Mouse (Mus musculus): ENCODE data around the gene Nfatc4. TPM values are rescaled to one million over a fixed set of nuclear protein-coding genes. Genes with fewer than 3 reads are reported as not detected.

Gene Nfatc4
- polyA plus RNA-seq (2015; fragmentation: Nextera tagmentation; extraction: Ambion mirVana), result 0.67 and 0.86 TPM in 2 replicates

GRCm38 (mm10) chr14:55822991-55823762 is at the start of gene Nfatc4:
Gene Nfatc4, plus strand, starts transcription at chr14:55823144.
- Histone ChIP-seq H3K27me3 (peaks cover 72% of the 10 kb centered on the region), H3K4me1 (replicated peaks) (peaks cover 23% of the 10 kb centered on the region), H3K4me3 (replicated peaks) (peak within 1 kb of the TSS; percentile 55), H3K36me3 (replicated peaks) (no peaks in the 10 kb centered on the region), H3K9ac (no peak within 1 kb of the TSS), H3K9me3 (replicated peaks) (no peaks in the 10 kb centered on the region), H3K27ac (replicated peaks) (peak within 1 kb of the TSS; percentile 20; the same call in 1 of the 2 replicates), H3K4me2 (peak within 1 kb of the TSS; percentile 76)
- ATAC-seq (ENCODE audit: insufficient read depth), result peak; percentile 47; the same call in 1 of the 2 replicates
- under 1% methylated on average over 42 of the region's 46 CpGs for WGBS (ENCODE audit: insufficient replicate concordance)

GRCm38 (mm10) chr14:55776711-55777110 is 46.2 kb upstream of the Nfatc4 start:
- no peaks in the 10 kb centered on the region for H3K36me3 ChIP-seq (replicated peaks)
- peaks cover 29% of the 10 kb centered on the region for H3K4me1 ChIP-seq (replicated peaks)
- peaks cover 34% of the 10 kb centered on the region for H3K27me3 ChIP-seq
- ATAC-seq (ENCODE audit: insufficient read depth), result no peak
- no peaks in the 10 kb centered on the region for H3K9me3 ChIP-seq (replicated peaks)
- H3K27ac ChIP-seq (replicated peaks), result no peak overlapping the region
- 38% methylated on average over 7 of the region's 7 CpGs for WGBS (ENCODE audit: insufficient replicate concordance)
- H3K9ac ChIP-seq, result no peak overlapping the region
- H3K4me3 ChIP-seq (replicated peaks), result no peak overlapping the region
- H3K4me2 ChIP-seq, result no peak overlapping the region

DNA sequence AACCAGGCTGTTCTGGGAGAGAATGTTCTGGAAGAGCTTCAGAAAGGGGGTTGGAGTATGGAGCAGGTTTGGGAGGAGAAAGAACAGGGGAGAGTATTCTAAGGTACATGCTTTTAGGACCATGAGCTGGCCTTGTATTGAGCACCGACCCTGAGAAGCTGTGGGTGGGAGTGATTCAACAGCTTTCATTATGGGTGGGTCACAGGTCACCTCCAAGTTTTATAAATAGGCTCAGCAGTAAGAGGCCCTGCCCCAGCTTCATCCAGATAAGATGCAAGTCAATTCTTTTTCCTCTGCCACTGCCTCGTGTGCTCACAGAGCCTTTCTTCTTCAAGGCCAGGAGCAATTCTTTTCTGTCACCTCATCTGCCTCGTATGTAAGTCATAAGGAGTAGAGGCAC is 45.8 kb upstream of the Nfatc4 start:
- Histone ChIP-seq H3K9ac (no peak overlapping the region), H3K4me2 (no peak overlapping the region), H3K9me3 (replicated peaks) (no peaks in the 10 kb centered on the region), H3K27ac (replicated peaks) (no peak overlapping the region), H3K36me3 (replicated peaks) (no peaks in the 10 kb centered on the region), H3K4me3 (replicated peaks) (no peak overlapping the region), H3K4me1 (replicated peaks) (peaks cover 31% of the 10 kb centered on the region), H3K27me3 (peaks cover 37% of the 10 kb centered on the region)
- WGBS (ENCODE audit: insufficient replicate concordance), result 17% methylated on average over 3 of the region's 3 CpGs
- ATAC-seq (ENCODE audit: insufficient read depth), result no peak

GRCm38 (mm10) chr14:55777806-55778205 is 45.1 kb upstream of the Nfatc4 start:
- WGBS (ENCODE audit: insufficient replicate concordance), result 70% methylated on average over 11 of the region's 11 CpGs
- ATAC-seq (ENCODE audit: insufficient read depth), result no peak
- Histone ChIP-seq H3K4me3 (replicated peaks) (no peak overlapping the region), H3K36me3 (replicated peaks) (no peaks in the 10 kb centered on the region), H3K9me3 (replicated peaks) (no peaks in the 10 kb centered on the region), H3K9ac (no peak overlapping the region), H3K4me2 (no peak overlapping the region), H3K4me1 (replicated peaks) (peaks cover 31% of the 10 kb centered on the region), H3K27ac (replicated peaks) (no peak overlapping the region), H3K27me3 (peaks cover 38% of the 10 kb centered on the region)

DNA sequence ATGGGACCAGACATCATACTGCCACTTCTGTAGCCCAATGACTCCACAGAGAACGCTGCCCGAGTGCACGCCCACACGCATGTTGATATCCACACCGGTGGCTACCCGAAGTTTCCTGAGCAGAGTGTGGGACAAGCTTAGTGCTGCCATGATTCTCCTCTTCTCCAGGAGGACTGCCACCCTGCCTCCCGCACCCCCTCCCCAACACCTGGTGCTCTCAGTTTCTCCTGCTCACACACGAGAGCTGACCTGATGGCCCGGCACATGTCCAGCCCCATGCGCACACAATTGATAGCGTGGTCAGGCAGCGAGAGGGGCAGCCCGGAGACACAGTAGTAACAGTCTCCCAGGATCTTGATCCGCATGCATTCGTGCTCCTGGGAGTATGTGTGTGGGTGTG is 44.3 kb upstream of the Nfatc4 start:
- H3K27me3 ChIP-seq, result peaks cover 41% of the 10 kb centered on the region
- H3K36me3 ChIP-seq (replicated peaks), result no peaks in the 10 kb centered on the region

GRCm38 (mm10) chr14:55779656-55780055 is 43.3 kb upstream of the Nfatc4 start:
- ATAC-seq (ENCODE audit: insufficient read depth), result no peak
- H3K4me3 ChIP-seq (replicated peaks), result no peak overlapping the region
- no peak overlapping the region for H3K27ac ChIP-seq (replicated peaks)
- no peaks in the 10 kb centered on the region for H3K36me3 ChIP-seq (replicated peaks)
- no peak overlapping the region for H3K9ac ChIP-seq
- peaks cover 33% of the 10 kb centered on the region for H3K4me1 ChIP-seq (replicated peaks)
- no peak overlapping the region for H3K4me2 ChIP-seq
- WGBS (ENCODE audit: insufficient replicate concordance), result 60% methylated on average over 16 of the region's 16 CpGs
- peaks cover 45% of the 10 kb centered on the region for H3K27me3 ChIP-seq
- no peaks in the 10 kb centered on the region for H3K9me3 ChIP-seq (replicated peaks)

More for the DNA sequence above, 44.3 kb upstream of the Nfatc4 start:
- H3K4me1 ChIP-seq (replicated peaks), result peaks cover 33% of the 10 kb centered on the region
- no peak overlapping the region for H3K4me3 ChIP-seq (replicated peaks)
- WGBS (ENCODE audit: insufficient replicate concordance), result 74% methylated on average over 15 of the region's 15 CpGs
- H3K9ac ChIP-seq, result no peak overlapping the region
- H3K4me2 ChIP-seq, result no peak overlapping the region
- no peaks in the 10 kb centered on the region for H3K9me3 ChIP-seq (replicated peaks)
- ATAC-seq (ENCODE audit: insufficient read depth), result no peak
- H3K27ac ChIP-seq (replicated peaks), result no peak overlapping the region

DNA sequence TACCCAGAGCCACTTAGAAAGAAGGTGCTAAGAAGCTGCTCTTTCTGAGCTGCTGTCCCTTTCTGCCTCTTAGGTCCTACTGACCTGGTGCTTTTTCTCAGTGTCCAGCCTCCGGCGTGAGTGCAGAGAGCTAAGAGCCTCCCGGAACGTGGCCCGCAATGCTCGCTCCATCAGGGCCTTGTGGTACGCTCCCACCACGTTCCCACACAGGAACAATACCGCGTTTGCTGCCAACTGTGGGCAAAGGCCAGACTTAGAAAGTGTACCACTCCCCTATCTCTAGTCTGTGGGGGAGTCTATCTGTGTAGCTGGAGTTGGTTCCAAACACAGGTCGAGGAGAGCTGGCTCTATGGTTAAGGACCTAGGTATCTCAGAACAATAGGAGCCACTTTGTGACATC is 42.2 kb upstream of the Nfatc4 start:
- no peaks in the 10 kb centered on the region for H3K36me3 ChIP-seq (replicated peaks)
- 62% methylated on average over 11 of the region's 11 CpGs for WGBS (ENCODE audit: insufficient replicate concordance)
- H3K27ac ChIP-seq (replicated peaks), result no peak overlapping the region
- no peaks in the 10 kb centered on the region for H3K9me3 ChIP-seq (replicated peaks)
- H3K27me3 ChIP-seq, result peaks cover 40% of the 10 kb centered on the region
- H3K4me3 ChIP-seq (replicated peaks), result no peak overlapping the region
- H3K9ac ChIP-seq, result no peak overlapping the region
- no peak for ATAC-seq (ENCODE audit: insufficient read depth)
- peaks cover 33% of the 10 kb centered on the region for H3K4me1 ChIP-seq (replicated peaks)
- H3K4me2 ChIP-seq, result no peak overlapping the region

DNA sequence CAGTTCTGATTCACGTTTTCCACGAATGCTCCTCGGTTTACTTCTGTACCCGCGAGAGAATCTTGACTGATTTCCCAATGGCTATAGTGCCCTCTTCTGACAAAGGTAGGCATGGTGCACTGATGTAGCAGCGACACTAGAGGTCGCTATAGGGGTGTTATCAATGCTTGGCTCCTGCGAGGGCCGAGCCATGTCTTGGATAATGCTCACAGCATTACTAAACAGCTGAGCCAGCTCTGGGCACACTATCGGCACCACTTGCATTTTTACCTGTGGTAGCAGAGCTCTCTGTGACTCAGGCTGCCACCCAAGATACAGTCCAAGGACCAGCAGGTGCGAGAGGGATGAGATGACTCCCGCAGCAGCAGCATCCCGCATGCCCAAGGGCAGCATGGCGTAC is 41.6 kb upstream of the Nfatc4 start:
- 0 out of 2 replicates have a peak, but pooled peaks have one; percentile 37 for ATAC-seq (ENCODE audit: insufficient read depth)
- WGBS (ENCODE audit: insufficient replicate concordance), result 16% methylated on average over 14 of the region's 14 CpGs
- Histone ChIP-seq H3K4me3 (replicated peaks) (no peak overlapping the region), H3K4me1 (replicated peaks) (peaks cover 31% of the 10 kb centered on the region), H3K27ac (replicated peaks) (no peak overlapping the region), H3K4me2 (peak overlapping the region; percentile 15; the same call in 1 of the 2 replicates), H3K9me3 (replicated peaks) (no peaks in the 10 kb centered on the region), H3K9ac (no peak overlapping the region), H3K27me3 (peaks cover 40% of the 10 kb centered on the region), H3K36me3 (replicated peaks) (no peaks in the 10 kb centered on the region)

DNA sequence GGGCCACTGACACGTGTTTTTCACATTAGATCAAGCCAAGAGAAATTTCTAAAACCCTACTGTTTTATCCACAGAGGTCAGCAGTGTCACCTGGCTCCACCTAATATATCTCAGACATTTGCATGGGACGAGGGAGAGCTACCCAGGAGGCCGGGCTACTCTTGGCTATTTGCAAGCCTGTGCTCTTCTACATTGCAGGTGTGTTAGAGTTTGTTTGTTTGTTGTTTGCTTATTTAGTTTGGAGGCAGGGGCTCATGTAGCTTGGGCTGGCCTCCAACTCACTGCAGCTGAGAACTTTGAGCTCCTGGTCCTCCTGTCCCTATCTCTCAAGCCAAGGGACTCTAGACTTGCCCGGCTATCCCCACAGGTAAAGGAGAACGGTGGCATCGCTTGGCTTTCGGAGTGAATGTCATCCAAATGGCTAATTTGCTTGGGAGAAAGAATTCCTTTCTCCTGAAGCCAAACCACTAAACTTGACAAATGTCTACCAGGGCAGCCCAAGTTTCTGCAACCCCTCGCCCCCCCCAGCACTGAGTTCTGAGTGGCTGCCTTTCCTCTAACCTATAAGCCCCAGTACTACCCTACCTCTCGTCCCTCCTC is 40.5 kb upstream of the Nfatc4 start:
- H3K9me3 ChIP-seq (replicated peaks), result no peaks in the 10 kb centered on the region
- no peak for ATAC-seq (ENCODE audit: insufficient read depth)
- H3K36me3 ChIP-seq (replicated peaks), result no peaks in the 10 kb centered on the region
- no peak overlapping the region for H3K4me3 ChIP-seq (replicated peaks)
- peaks cover 46% of the 10 kb centered on the region for H3K27me3 ChIP-seq
- peak overlapping the region; percentile 25; the same call in 1 of the 2 replicates for H3K4me2 ChIP-seq
- H3K9ac ChIP-seq, result no peak overlapping the region
- H3K4me1 ChIP-seq (replicated peaks), result peaks cover 21% of the 10 kb centered on the region
- WGBS (ENCODE audit: insufficient replicate concordance), result 50% methylated on average over 9 of the region's 9 CpGs
- H3K27ac ChIP-seq (replicated peaks), result no peak overlapping the region

- H3K27me3 ChIP-seq, result peaks cover 55% of the 10 kb centered on the region
- no peaks in the 10 kb centered on the region for H3K36me3 ChIP-seq (replicated peaks)
- H3K27ac ChIP-seq (replicated peaks), result no peak overlapping the region
- H3K9me3 ChIP-seq (replicated peaks), result no peaks in the 10 kb centered on the region
- no peak for ATAC-seq (ENCODE audit: insufficient read depth)
- peak overlapping the region; percentile 48 for H3K4me2 ChIP-seq
- no peak overlapping the region for H3K9ac ChIP-seq
- H3K4me1 ChIP-seq (replicated peaks), result peaks cover 22% of the 10 kb centered on the region
- peak overlapping the region; percentile 29 for H3K4me3 ChIP-seq (replicated peaks)
- WGBS (ENCODE audit: insufficient replicate concordance), result 13% methylated on average over 31 of the region's 31 CpGs
Observed at GRCm38 (mm10) chr14:55783171-55783957, 39.6 kb upstream of the Nfatc4 start.

- Histone ChIP-seq H3K27me3 (peaks cover 52% of the 10 kb centered on the region), H3K27ac (replicated peaks) (no peak within 1 kb of the TSS), H3K4me2 (peak within 1 kb of the TSS; percentile 48), H3K4me1 (replicated peaks) (peaks cover 26% of the 10 kb centered on the region), H3K9ac (no peak within 1 kb of the TSS), H3K4me3 (replicated peaks) (peak within 1 kb of the TSS; percentile 29), H3K9me3 (replicated peaks) (no peaks in the 10 kb centered on the region), H3K36me3 (replicated peaks) (no peaks in the 10 kb centered on the region)
- no peak for ATAC-seq (ENCODE audit: insufficient read depth)
- WGBS (ENCODE audit: insufficient replicate concordance), result 22% methylated on average over 13 of the region's 13 CpGs
Observed at GRCm38 (mm10) chr14:55783958-55784235, 39.0 kb upstream of the Nfatc4 start, which contains the start of gene Adcy4. Gene Adcy4, minus strand, starts transcription at chr14:55784095.
